22 mouse cellular contexts compared by ENCODE assay signal in genomic region chr6:55806537-55806936, GRCm38 (mm10). TPM values are rescaled to one million over a fixed set of nuclear protein-coding genes. Genes with fewer than 3 reads are reported as not detected.
"Had no signal": no experiment of that assay in that cellular context is flagged by ENCODE, and none has a peak within 500 bp of the region (broad histone marks: within the 10 kb centered on the region; RNA-seq: fewer than 3 reads in every experiment).

No protein-coding gene starts in this region.

- DNase-seq: kidney, adult 18-20 months; kidney, adult 9 months; kidney, postnatal 25 days; left cerebral cortex, postnatal 4 days; liver, postnatal 0 days; lung, embryonic 14.5 days; thymus, adult 18-20 months; thymus, postnatal 36 days had no signal

- H3K27ac ChIP-seq: kidney, postnatal 0 days; limb, embryonic 12.5 days; limb, embryonic 15.5 days; liver, embryonic 14.5 days; macrophage; midbrain, embryonic 12.5 days; midbrain, embryonic 15.5 days; neural tube, embryonic 12.5 days; neural tube, embryonic 15.5 days had no signal

- ATAC-seq: liver, postnatal 0 days; lung, postnatal 0 days; midbrain, embryonic 15.5 days had no signal

- H3K4me2 ChIP-seq: limb, embryonic 12.5 days; limb, embryonic 15.5 days; liver, embryonic 11.5 days; lung, embryonic 14.5 days; midbrain, embryonic 12.5 days; midbrain, embryonic 15.5 days; neural tube, embryonic 12.5 days; neural tube, embryonic 15.5 days had no signal

- H3K27me3 ChIP-seq: limb, embryonic 12.5 days; limb, embryonic 15.5 days; midbrain, embryonic 12.5 days; midbrain, embryonic 15.5 days; neural tube, embryonic 12.5 days; neural tube, embryonic 15.5 days had no signal

- H3K4me3 ChIP-seq: limb, embryonic 12.5 days; limb, embryonic 15.5 days; midbrain, embryonic 12.5 days; midbrain, embryonic 15.5 days; neural tube, embryonic 12.5 days; neural tube, embryonic 15.5 days had no signal

- H3K36me3 ChIP-seq: limb, embryonic 12.5 days; limb, embryonic 15.5 days; midbrain, embryonic 12.5 days; midbrain, embryonic 15.5 days; neural tube, embryonic 12.5 days; neural tube, embryonic 15.5 days had no signal

- H3K9ac ChIP-seq: limb, embryonic 12.5 days; limb, embryonic 15.5 days; liver, embryonic 14.5 days; liver, postnatal 0 days; lung, embryonic 14.5 days; midbrain, embryonic 12.5 days; midbrain, embryonic 15.5 days; neural tube, embryonic 12.5 days; neural tube, embryonic 15.5 days had no signal

- H3K4me1 ChIP-seq: midbrain, embryonic 12.5 days; midbrain, embryonic 15.5 days had no signal

- H3K9me3 ChIP-seq: limb, embryonic 12.5 days; limb, embryonic 15.5 days; midbrain, embryonic 12.5 days; midbrain, embryonic 15.5 days; neural tube, embryonic 12.5 days; neural tube, embryonic 15.5 days had no signal

RNA-seq across cellular contexts. Expression of gene Itprid1, which starts 30.2 kb away (rescaled TPM):
- total RNA-seq: megakaryocyte, adult 5-6 weeks had no signal
- polyA plus RNA-seq: limb, embryonic 12.5 days; liver, embryonic 11.5 days; liver, embryonic 14.5 days; liver, postnatal 0 days; lung, embryonic 14.5 days; macrophage; midbrain, embryonic 12.5 days; midbrain, embryonic 15.5 days; neural tube, embryonic 12.5 days; spleen, adult 2 months; testis, adult 2 months had no signal
